Mouse (Mus musculus) cerebellum, adult (tissue): Measurements from ENCODE around the gene Cnih3.

Source experiments
- ATAC-seq: cut with Nextera tagmentation; 2 replicates; pipeline ENCODE4 v1.9.2; 2017; ENCODE audit warnings: mild to moderate bottlenecking, moderate library complexity, mixed read lengths; ENCODE audit not compliant: insufficient number of reproducible peaks, low FRiP score, low TSS enrichment

Gene Cnih3

GRCm38 (mm10) chr1:181441654-181442241, 89.3 kb downstream of the Cnih3 start:
- no peak for ATAC-seq

GRCm38 (mm10) chr1:181445041-181445440, 92.6 kb downstream of the Cnih3 start:
- ATAC-seq, result no peak

GRCm38 (mm10) chr1:181445630-181446257, 93.3 kb downstream of the Cnih3 start:
- peak; percentile 36; the same call in 1 of the 2 replicates for ATAC-seq

- ATAC-seq, result no peak
Measured at GRCm38 (mm10) chr1:181446591-181447114, 94.2 kb downstream of the Cnih3 start.

GRCm38 (mm10) chr1:181447576-181447975, 95.1 kb downstream of the Cnih3 start:
- 0 out of 2 replicates have a peak, but pooled peaks have one; percentile 21 for ATAC-seq

- no peak for ATAC-seq
Measured at GRCm38 (mm10) chr1:181448041-181448440, 95.6 kb downstream of the Cnih3 start.

GRCm38 (mm10) chr1:181453106-181453505, 100.7 kb downstream of the Cnih3 start:
- no peak for ATAC-seq

- no peak for ATAC-seq
Measured at GRCm38 (mm10) chr1:181456911-181457310, 104.5 kb downstream of the Cnih3 start.

GRCm38 (mm10) chr1:181459431-181460105, 107.1 kb downstream of the Cnih3 start:
- no peak for ATAC-seq

GRCm38 (mm10) chr1:181460283-181460682, 107.9 kb downstream of the Cnih3 start:
- no peak for ATAC-seq

GRCm38 (mm10) chr1:181461484-181461883, 109.1 kb downstream of the Cnih3 start:
- no peak for ATAC-seq

GRCm38 (mm10) chr1:181462051-181462905, 109.8 kb downstream of the Cnih3 start:
- ATAC-seq, result no peak

GRCm38 (mm10) chr1:181462906-181463179, 110.4 kb downstream of the Cnih3 start:
- no peak for ATAC-seq

GRCm38 (mm10) chr1:181465027-181465426, 112.6 kb downstream of the Cnih3 start:
- no peak for ATAC-seq

GRCm38 (mm10) chr1:181466040-181466439, 113.6 kb downstream of the Cnih3 start:
- no peak for ATAC-seq

GRCm38 (mm10) chr1:181466601-181467320, 114.3 kb downstream of the Cnih3 start:
- no peak for ATAC-seq

GRCm38 (mm10) chr1:181467321-181467670, 114.9 kb downstream of the Cnih3 start:
- no peak for ATAC-seq

- ATAC-seq, result no peak
Measured at GRCm38 (mm10) chr1:181469415-181469814, 117.0 kb downstream of the Cnih3 start.

- no peak for ATAC-seq
Measured at GRCm38 (mm10) chr1:181476141-181476540, 123.7 kb downstream of the Cnih3 start.

GRCm38 (mm10) chr1:181476557-181476956, 124.1 kb downstream of the Cnih3 start:
- no peak for ATAC-seq
